Mouse (Mus musculus) spleen, adult 10 weeks (tissue): ENCODE measurements around the gene Chst1. TPM values are rescaled to one million over a fixed set of nuclear protein-coding genes. Genes with fewer than 3 reads are reported as not detected.

Experiments
- polyA plus RNA-seq: library from polyadenylated mRNA; stranded (reverse); fragments of 350-450 nt; fragmentation: Illumina TruSeq; extraction: RNeasy Lipid Tissue Mini Kit (QIAGEN cat#74804); gene quantifications from one replicate; pipeline ENCODE4 v1.2.3, GENCODE M21; 2015; ENCODE audit warnings: low replicate concordance; ENCODE audit not compliant: insufficient read depth

Chst1 gene
- 7.2 TPM for polyA plus RNA-seq

GRCm38 (mm10) chr2:92599487-92600347, at the start of gene Chst1:
Gene Chst1, plus strand, starts transcription at chr2:92599707.

Other genes with a start within 250 kb of the Chst1 start
- gene Pex16, start 225.0 kb upstream of the Chst1 start, polyA plus RNA-seq: 8.1 TPM
- gene Large2, start 224.8 kb upstream of the Chst1 start, polyA plus RNA-seq: 0.23 TPM
- 2.9 TPM for gene 1700029I15Rik, start 217.2 kb upstream of the Chst1 start, polyA plus RNA-seq
- 1.6 TPM for gene Mapk8ip1, start 198.4 kb upstream of the Chst1 start, polyA plus RNA-seq
- 6.8 TPM for gene Cry2, start 165.7 kb upstream of the Chst1 start, polyA plus RNA-seq
- gene Slc35c1, start 139.2 kb upstream of the Chst1 start, polyA plus RNA-seq: 35.4 TPM